In the genomic region with DNA sequence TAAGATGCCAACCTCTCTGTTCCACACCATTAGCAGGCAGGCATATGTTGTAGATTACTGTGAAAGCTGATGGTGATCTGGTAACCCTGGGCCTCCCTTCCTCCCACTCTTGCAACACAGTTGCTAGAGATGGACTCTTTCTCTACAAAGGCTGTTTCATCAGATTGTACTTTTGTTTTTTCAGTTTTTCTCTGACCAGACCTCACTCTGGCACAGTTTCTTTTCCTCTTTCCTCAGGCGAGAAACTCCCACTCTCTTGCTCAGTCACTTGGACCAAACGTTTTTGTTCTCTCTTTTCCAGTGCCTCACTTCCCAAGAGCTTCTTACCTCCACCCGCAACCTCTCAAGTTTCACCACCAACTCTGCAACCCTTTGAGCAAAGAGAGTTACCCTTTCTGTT, we compare ENCODE assay signal across 22 mouse cellular contexts. TPM values are rescaled to one million over a fixed set of nuclear protein-coding genes. Genes with fewer than 3 reads are reported as not detected.
DNase-seq lines count a peak whose midpoint lies in the region; ATAC-seq and TF ChIP-seq lines count a peak whose summit lies in the region.
"Had no signal": no experiment of that assay in that cellular context is flagged by ENCODE, and none has a peak within 500 bp of the region (broad histone marks: within the 10 kb centered on the region; RNA-seq: fewer than 3 reads in every experiment).

No protein-coding gene starts in this region.

- no peak for TF ChIP-seq EP300 in liver, postnatal 0 days (IDR thresholded peaks at IDR 0.05; ENCODE audit: low read depth)

- H3K4me1 ChIP-seq in liver, postnatal 0 days (ENCODE audit: insufficient read depth): no peaks in the 10 kb centered on the region
- H3K4me1 ChIP-seq in liver, embryonic 12.5 days: no peaks in the 10 kb centered on the region
- no peaks in the 10 kb centered on the region for H3K4me1 ChIP-seq in forebrain, embryonic 12.5 days
- H3K4me1 ChIP-seq: liver, embryonic 15.5 days; megakaryocyte, embryonic 14.5 days; midbrain, embryonic 15.5 days; stomach, embryonic 15.5 days had no signal

- H3K27ac ChIP-seq in liver, postnatal 0 days (ENCODE audit: low read depth): peak overlapping the region; percentile 29; the same call in 1 of the 2 replicates
- H3K27ac ChIP-seq in liver, embryonic 12.5 days: no peak overlapping the region
- H3K27ac ChIP-seq in forebrain, embryonic 12.5 days: no peak overlapping the region
- H3K27ac ChIP-seq: liver, embryonic 15.5 days; midbrain, embryonic 15.5 days; stomach, embryonic 15.5 days had no signal

- DNase-seq in liver, postnatal 0 days: no peak
- DNase-seq in adipocyte (ENCODE audit: low spot score): peak; percentile 53
- DNase-seq in forelimb bud, embryonic 11.5 days (ENCODE audit: low read depth, low spot score): peak; percentile 16
- DNase-seq in telencephalon, adult 2 months (ENCODE audit: low read depth, low spot score): peak; percentile 33
- no peak for DNase-seq in left cerebral cortex, postnatal 14 days (ENCODE audit: low spot score in 2 of 2)
- DNase-seq: adrenal gland, postnatal 10 days; cerebellum, adult 18-20 months; forebrain, postnatal 0 days; gastrocnemius, postnatal 36 days; kidney, adult 18-20 months; kidney, postnatal 4 days; right cerebral cortex, adult 18-20 months; spleen, adult 18-20 months had no signal

- intact Hi-C loops in left cerebral cortex, postnatal 14 days (cut with DNase I): no loop called here

- no peak overlapping the region for H3K9ac ChIP-seq in liver, postnatal 0 days (replicated peaks)
- H3K9ac ChIP-seq in liver, embryonic 12.5 days: no peak overlapping the region
- H3K9ac ChIP-seq in forebrain, embryonic 12.5 days: no peak overlapping the region
- H3K9ac ChIP-seq: forebrain, postnatal 0 days; liver, embryonic 15.5 days; midbrain, embryonic 15.5 days; stomach, embryonic 15.5 days had no signal

- no peak for TF ChIP-seq CTCF in liver, postnatal 0 days (IDR thresholded peaks at IDR 0.05; ENCODE audit: low read depth)

- H3K36me3 ChIP-seq in liver, postnatal 0 days (replicated peaks; ENCODE audit: insufficient read depth, low read length): no peaks in the 10 kb centered on the region
- H3K36me3 ChIP-seq in liver, embryonic 12.5 days: no peaks in the 10 kb centered on the region
- no peaks in the 10 kb centered on the region for H3K36me3 ChIP-seq in forebrain, embryonic 12.5 days (replicated peaks)
- H3K36me3 ChIP-seq: liver, embryonic 15.5 days; midbrain, embryonic 15.5 days; stomach, embryonic 15.5 days had no signal

- ATAC-seq in liver, postnatal 0 days: no peak
- no peak for ATAC-seq in liver, embryonic 12.5 days
- ATAC-seq in forebrain, embryonic 12.5 days (ENCODE audit: low FRiP score): no peak
- ATAC-seq: forebrain, postnatal 0 days; midbrain, embryonic 15.5 days had no signal

- H3K9me3 ChIP-seq in liver, postnatal 0 days (ENCODE audit: low read length): no peaks in the 10 kb centered on the region
- no peaks in the 10 kb centered on the region for H3K9me3 ChIP-seq in liver, embryonic 12.5 days (replicated peaks)
- H3K9me3 ChIP-seq in forebrain, embryonic 12.5 days: no peaks in the 10 kb centered on the region
- H3K9me3 ChIP-seq: liver, embryonic 15.5 days; megakaryocyte, embryonic 14.5 days; midbrain, embryonic 15.5 days; stomach, embryonic 15.5 days had no signal

- 32% methylated on average over 3 of the region's 3 CpGs for WGBS in liver, postnatal 0 days (ENCODE audit: insufficient replicate concordance)
- WGBS in liver, embryonic 12.5 days (ENCODE audit: insufficient replicate concordance): 48% methylated on average over 3 of the region's 3 CpGs
- WGBS in forebrain, embryonic 12.5 days: 44% methylated on average over 3 of the region's 3 CpGs

- no peak overlapping the region for H3K4me2 ChIP-seq in liver, postnatal 0 days (ENCODE audit: low read depth, low read length)
- H3K4me2 ChIP-seq in liver, embryonic 12.5 days: no peak overlapping the region
- H3K4me2 ChIP-seq in forebrain, embryonic 12.5 days: no peak overlapping the region
- H3K4me2 ChIP-seq: liver, embryonic 15.5 days; midbrain, embryonic 15.5 days; stomach, embryonic 15.5 days had no signal

- H3K27me3 ChIP-seq in liver, postnatal 0 days (ENCODE audit: insufficient read depth, low read length): no peaks in the 10 kb centered on the region
- no peaks in the 10 kb centered on the region for H3K27me3 ChIP-seq in liver, embryonic 12.5 days (replicated peaks)
- no peaks in the 10 kb centered on the region for H3K27me3 ChIP-seq in forebrain, embryonic 12.5 days
- H3K27me3 ChIP-seq: liver, embryonic 15.5 days; midbrain, embryonic 15.5 days; stomach, embryonic 15.5 days had no signal

- no peak overlapping the region for H3K4me3 ChIP-seq in liver, postnatal 0 days (ENCODE audit: low read depth, low read length)
- H3K4me3 ChIP-seq in liver, embryonic 12.5 days: no peak overlapping the region
- no peak overlapping the region for H3K4me3 ChIP-seq in forebrain, embryonic 12.5 days (replicated peaks)
- H3K4me3 ChIP-seq: erythroblast, embryonic 14.5 days; liver, embryonic 15.5 days; megakaryocyte, embryonic 14.5 days; midbrain, embryonic 15.5 days; stomach, embryonic 15.5 days had no signal

RNA-seq across cellular contexts. Expression of gene Pik3r6, which starts 11.2 kb away (rescaled TPM):
- 2.4 and 2.5 TPM in 2 replicates for polyA plus RNA-seq in liver, postnatal 0 days (2015; fragmentation: Nextera tagmentation; extraction: Ambion mirVana)
- 1.4 and 1.8 TPM in 2 replicates for polyA plus RNA-seq in liver, embryonic 12.5 days (2016; fragmentation: Nextera tagmentation; extraction: Ambion mirVana)
- total RNA-seq in left cerebral cortex, postnatal 14 days (2021): 1 to 10 TPM; 3.8 to 4.1 TPM
- 1.1 and 1.6 TPM in 2 replicates for polyA plus RNA-seq in forebrain, embryonic 12.5 days (2016; fragmentation: Nextera tagmentation; extraction: Ambion mirVana)

RNA-seq across cellular contexts. Expression of gene Mfsd6l, which starts 42.0 kb away (rescaled TPM):
- 0.12 TPM in 1 of 2 replicates, not detected in the other for polyA plus RNA-seq in liver, postnatal 0 days (2015; fragmentation: Nextera tagmentation; extraction: Ambion mirVana)
- polyA plus RNA-seq in liver, embryonic 12.5 days (2016; fragmentation: Nextera tagmentation; extraction: Ambion mirVana): not detected in 2 replicates
- not detected for total RNA-seq in left cerebral cortex, postnatal 14 days (2021)
- polyA plus RNA-seq in forebrain, embryonic 12.5 days (2016; fragmentation: Nextera tagmentation; extraction: Ambion mirVana): 0.09 TPM in 1 of 2 replicates, not detected in the other
- total RNA-seq: gastrocnemius, postnatal 36 days; hematopoietic stem cell, adult 5-6 weeks had no signal
- polyA plus RNA-seq: erythroblast, embryonic 14.5 days; heart, embryonic 14.5 days; liver, embryonic 15.5 days; midbrain, embryonic 15.5 days had no signal

Comparison
In these comparisons a context has a peak if more than half of its experiments do, and no peak if none do; other contexts are left out.
1. DNase-seq: peak in adipocyte (single experiment), forelimb bud, embryonic 11.5 days (single experiment) and telencephalon, adult 2 months (single experiment); none in liver, postnatal 0 days (single experiment) and left cerebral cortex, postnatal 14 days (0 of 2).